Mouse (Mus musculus) embryonic facial prominence, embryonic 11.5 days (tissue): Measurements from ENCODE around the gene Yipf2. TPM values are rescaled to one million over a fixed set of nuclear protein-coding genes. Genes with fewer than 3 reads are reported as not detected.
A peak's percentile ranks its signal among the peaks of the same experiment; 100 is the strongest.

Experiments used
- ATAC-seq: fragments of 200-750 bp; cut with Nextera tagmentation; replicated peaks from 2 replicates; pipeline ENCODE4 v1.8.0; 2017; ENCODE audit warnings: low read depth; ENCODE audit not compliant: insufficient number of reproducible peaks, low FRiP score, low TSS enrichment
- DNase-seq: peaks from one replicate; pipeline ENCODE4 v3.0.0-alpha.2; 2015; ENCODE audit warnings: low spot score
- H3K27ac ChIP-seq: fragments of 300-500 bp; sonication (generic); replicated peaks from 2 replicates; pipeline ENCODE4 v1.5.1; 2014; ENCODE audit warnings: mild to moderate bottlenecking, low read depth, low read length, control low read depth
- H3K27me3 ChIP-seq: fragments of 300-500 bp; sonication (generic); 2 replicates; pipeline ENCODE4 v1.6.1; 2014; ENCODE audit warnings: mild to moderate bottlenecking, low read length, moderate library complexity, mixed read lengths; ENCODE audit not compliant: control insufficient read depth, insufficient read depth
- H3K36me3 ChIP-seq: fragments of 300-500 bp; sonication (generic); replicated peaks from 2 replicates; pipeline ENCODE4 v1.6.1; 2014; ENCODE audit warnings: low read depth, mild to moderate bottlenecking, low read length, moderate library complexity, mixed read lengths; ENCODE audit not compliant: control insufficient read depth, insufficient read depth
- H3K4me1 ChIP-seq: fragments of 300-500 bp; sonication (generic); 2 replicates; pipeline ENCODE4 v1.6.1; 2014; ENCODE audit warnings: low read length, mixed read lengths; ENCODE audit not compliant: control insufficient read depth, insufficient read depth
- H3K4me2 ChIP-seq: fragments of 300-500 bp; sonication (generic); 2 replicates; pipeline ENCODE4 v1.6.1; 2014; ENCODE audit warnings: low read depth, mild to moderate bottlenecking, control low read depth, low read length, moderate library complexity
- H3K4me3 ChIP-seq: fragments of 300-500 bp; sonication (generic); 2 replicates; pipeline ENCODE4 v1.5.1; 2014; ENCODE audit warnings: low read depth, low read length, control low read depth
- H3K9ac ChIP-seq: fragments of 300-500 bp; sonication (generic); replicated peaks from 2 replicates; pipeline ENCODE4 v1.6.1; 2014; ENCODE audit warnings: mild to moderate bottlenecking, control low read depth, low read length
- H3K9me3 ChIP-seq: fragments of 300-500 bp; sonication (generic); replicated peaks from 2 replicates; pipeline ENCODE4 v1.6.1; 2016; ENCODE audit warnings: mild to moderate bottlenecking, low read length, inconsistent platforms, mixed read lengths; ENCODE audit not compliant: control insufficient read depth
- WGBS: fragments of 180-500 bp; shearing (Covaris S2); extraction: QIAGEN DNeasy Blood & Tissue Kit; methylation state at CpG from one replicate; pipeline ENCODE4 v1.1.7; 2014; 5-methylcytosine and 5-hydroxymethylcytosine counted together
- polyA plus RNA-seq: library from polyadenylated mRNA; unstranded; fragments of >200 nt; fragmentation: Nextera tagmentation; extraction: Ambion mirVana; gene quantifications from 2 replicates; pipeline ENCODE4 v1.2.1, GENCODE M21; 2014

Gene Yipf2
- polyA plus RNA-seq, 1 experiment from 2014 or later: 13.1 TPM

DNA sequence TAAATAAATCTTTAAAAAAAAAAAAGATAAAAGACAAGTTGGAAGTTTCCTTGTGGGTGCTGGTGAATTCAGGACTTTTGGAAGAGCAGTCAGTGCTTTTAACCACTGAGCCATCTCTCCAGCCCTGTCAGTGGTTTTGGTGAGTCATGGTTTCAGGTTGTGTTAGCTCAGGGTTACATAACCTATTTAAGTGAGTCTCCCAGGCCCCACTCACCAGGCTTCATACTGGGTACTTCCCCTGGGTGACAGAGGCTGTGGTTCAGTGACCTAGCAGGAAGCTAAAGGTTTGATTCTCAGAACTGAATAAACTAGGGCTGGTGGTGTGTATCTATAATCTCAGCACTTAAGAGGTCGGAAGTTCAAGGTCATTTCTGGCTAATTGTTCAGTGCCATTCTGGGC is 17.2 kb upstream of the Yipf2 start:
- no peak for ATAC-seq
- no peak for DNase-seq
- Histone ChIP-seq H3K4me2 (no peak overlapping the region), H3K4me1 (no peaks in the 10 kb centered on the region), H3K4me3 (no peak overlapping the region), H3K9ac (no peak overlapping the region), H3K9me3 (no peaks in the 10 kb centered on the region), H3K27me3 (no peaks in the 10 kb centered on the region), H3K36me3 (no peaks in the 10 kb centered on the region), H3K27ac (no peak overlapping the region)
- 92% methylated on average over 1 of the region's 1 CpGs for WGBS

GRCm38 (mm10) chr9:21606648-21607047 is 14.0 kb upstream of the Yipf2 start:
- Histone ChIP-seq H3K4me2 (no peak overlapping the region), H3K27me3 (no peaks in the 10 kb centered on the region), H3K9me3 (no peaks in the 10 kb centered on the region), H3K4me3 (no peak overlapping the region), H3K4me1 (no peaks in the 10 kb centered on the region), H3K27ac (no peak overlapping the region), H3K9ac (no peak overlapping the region), H3K36me3 (no peaks in the 10 kb centered on the region)
- no peak for DNase-seq
- 87% methylated on average over 1 of the region's 1 CpGs for WGBS
- ATAC-seq: no peak

DNA sequence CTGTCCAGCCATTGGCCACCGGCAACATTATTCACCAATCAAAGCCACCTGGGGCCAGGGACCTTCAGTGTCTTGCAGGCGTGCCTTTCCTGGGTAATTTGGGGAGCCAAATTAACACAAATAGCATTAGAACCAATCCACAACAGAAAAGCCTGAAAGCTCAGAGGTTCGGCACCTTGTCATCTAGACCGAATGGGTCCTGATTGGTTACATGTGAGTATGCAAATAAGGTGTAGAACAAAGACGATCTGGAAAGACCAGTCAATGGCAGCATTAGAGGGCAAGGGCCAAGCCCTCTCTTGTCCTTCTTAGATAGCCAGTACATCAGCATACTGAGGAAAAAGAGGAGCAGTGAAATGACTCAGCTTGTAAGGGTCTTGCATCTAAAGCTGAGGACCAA is 13.2 kb upstream of the Yipf2 start:
- no peak overlapping the region for H3K9ac ChIP-seq
- DNase-seq (no peak), ATAC-seq (no peak)
- H3K27me3 ChIP-seq: no peaks in the 10 kb centered on the region
- no peaks in the 10 kb centered on the region for H3K4me1 ChIP-seq
- no peaks in the 10 kb centered on the region for H3K9me3 ChIP-seq
- WGBS: 64% methylated on average over 5 of the region's 5 CpGs
- no peak overlapping the region for H3K4me2 ChIP-seq
- H3K27ac ChIP-seq: no peak overlapping the region
- H3K36me3 ChIP-seq: no peaks in the 10 kb centered on the region
- no peak overlapping the region for H3K4me3 ChIP-seq

DNA sequence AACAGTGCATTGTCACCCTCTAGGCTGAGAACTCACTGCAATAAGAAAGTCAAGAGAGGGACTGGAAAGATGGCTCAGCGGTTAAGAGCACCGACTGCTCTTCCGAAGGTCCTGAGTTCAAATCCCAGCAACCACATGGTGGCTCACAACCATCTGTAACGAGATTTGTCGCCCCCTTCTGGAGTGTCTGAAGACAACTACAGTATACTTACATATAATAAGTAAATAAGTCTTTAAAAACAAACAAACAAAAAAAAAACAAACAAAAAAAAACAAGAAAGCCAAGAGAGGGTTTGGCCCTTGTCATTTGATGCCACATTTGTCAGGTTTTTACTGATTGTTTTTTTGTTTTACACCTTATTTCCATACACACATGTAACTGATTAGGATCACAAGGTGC is 11.5 kb upstream of the Yipf2 start:
- Histone ChIP-seq H3K27ac (no peak overlapping the region), H3K36me3 (no peaks in the 10 kb centered on the region), H3K27me3 (no peaks in the 10 kb centered on the region), H3K9ac (no peak overlapping the region), H3K4me2 (no peak overlapping the region), H3K4me1 (no peaks in the 10 kb centered on the region), H3K9me3 (no peaks in the 10 kb centered on the region), H3K4me3 (no peak overlapping the region)
- WGBS: 67% methylated on average over 5 of the region's 5 CpGs
- ATAC-seq (no peak), DNase-seq (no peak)

- Histone ChIP-seq H3K27me3 (no peaks in the 10 kb centered on the region), H3K36me3 (no peaks in the 10 kb centered on the region), H3K4me3 (no peak overlapping the region), H3K9ac (no peak overlapping the region), H3K4me1 (no peaks in the 10 kb centered on the region), H3K27ac (no peak overlapping the region), H3K4me2 (no peak overlapping the region), H3K9me3 (no peaks in the 10 kb centered on the region)
- ATAC-seq: 0 out of 2 replicates have a peak, but pooled peaks have one; percentile 30
- WGBS: 46% methylated on average over 10 of the region's 10 CpGs
- DNase-seq: peak; percentile 87
Observed at GRCm38 (mm10) chr9:21601722-21602399, 9.2 kb upstream of the Yipf2 start.

DNA sequence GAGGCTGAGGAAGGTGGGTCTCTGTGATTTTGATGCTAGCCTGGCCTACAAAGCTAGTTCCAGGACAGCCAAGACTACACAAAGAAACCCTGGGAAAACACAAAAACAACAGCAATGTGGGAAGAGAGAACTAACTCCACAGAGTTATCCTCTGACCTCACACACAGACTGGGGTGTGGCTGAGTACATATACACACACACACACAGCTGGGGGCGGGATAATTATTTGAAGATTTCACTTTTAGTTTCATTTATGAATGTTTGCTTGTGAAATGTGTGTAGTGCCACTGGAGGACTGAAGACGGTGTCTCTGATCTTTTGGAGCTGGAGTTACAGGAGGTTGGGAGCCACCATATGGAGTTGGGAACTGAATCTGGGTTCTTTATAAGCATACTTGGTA is 8.4 kb upstream of the Yipf2 start:
- H3K4me1 ChIP-seq: no peaks in the 10 kb centered on the region
- H3K9ac ChIP-seq: no peak overlapping the region
- DNase-seq (no peak), ATAC-seq (no peak)
- no peak overlapping the region for H3K4me2 ChIP-seq
- H3K27me3 ChIP-seq: no peaks in the 10 kb centered on the region
- no peak overlapping the region for H3K27ac ChIP-seq
- H3K36me3 ChIP-seq: no peaks in the 10 kb centered on the region
- no peaks in the 10 kb centered on the region for H3K9me3 ChIP-seq
- no peak overlapping the region for H3K4me3 ChIP-seq
- WGBS: 86% methylated on average over 2 of the region's 2 CpGs

- ATAC-seq (no peak), DNase-seq (no peak)
- Histone ChIP-seq H3K4me1 (no peaks in the 10 kb centered on the region), H3K36me3 (no peaks in the 10 kb centered on the region), H3K4me2 (no peak overlapping the region), H3K9ac (no peak overlapping the region), H3K27ac (no peak overlapping the region), H3K27me3 (no peaks in the 10 kb centered on the region), H3K4me3 (no peak overlapping the region), H3K9me3 (no peaks in the 10 kb centered on the region)
- WGBS: 78% methylated on average over 3 of the region's 3 CpGs
Observed at GRCm38 (mm10) chr9:21600186-21600585, 7.6 kb upstream of the Yipf2 start.

DNA sequence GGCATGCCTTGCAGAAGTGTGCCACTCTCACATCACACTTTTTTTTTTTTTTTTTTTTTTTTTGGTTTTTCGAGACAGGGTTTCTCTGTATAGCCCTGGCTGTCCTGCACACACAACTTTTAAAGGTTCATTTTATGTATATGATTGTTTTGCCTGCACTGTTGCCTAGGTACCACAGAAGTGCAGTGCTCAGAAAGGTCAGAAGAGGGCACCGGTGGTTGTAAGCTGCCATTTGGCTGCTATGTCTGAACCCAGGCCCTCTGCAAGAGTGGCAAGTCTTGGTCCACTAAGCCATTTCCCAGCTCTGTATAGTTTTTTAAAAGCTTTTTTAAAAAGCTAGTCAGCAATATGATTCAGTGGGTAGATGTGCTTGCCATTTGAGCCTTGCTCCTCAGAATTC is 5.6 kb upstream of the Yipf2 start:
- H3K4me1 ChIP-seq: no peaks in the 10 kb centered on the region
- H3K9ac ChIP-seq: no peak overlapping the region
- WGBS: 37% methylated on average over 2 of the region's 2 CpGs
- DNase-seq (peak; percentile 44), ATAC-seq (no peak)
- no peaks in the 10 kb centered on the region for H3K9me3 ChIP-seq
- no peaks in the 10 kb centered on the region for H3K36me3 ChIP-seq
- no peak overlapping the region for H3K4me2 ChIP-seq
- H3K27me3 ChIP-seq: no peaks in the 10 kb centered on the region
- H3K4me3 ChIP-seq: no peak overlapping the region
- no peak overlapping the region for H3K27ac ChIP-seq
